8 mouse cellular contexts compared by ENCODE assay signal in the genomic region with DNA sequence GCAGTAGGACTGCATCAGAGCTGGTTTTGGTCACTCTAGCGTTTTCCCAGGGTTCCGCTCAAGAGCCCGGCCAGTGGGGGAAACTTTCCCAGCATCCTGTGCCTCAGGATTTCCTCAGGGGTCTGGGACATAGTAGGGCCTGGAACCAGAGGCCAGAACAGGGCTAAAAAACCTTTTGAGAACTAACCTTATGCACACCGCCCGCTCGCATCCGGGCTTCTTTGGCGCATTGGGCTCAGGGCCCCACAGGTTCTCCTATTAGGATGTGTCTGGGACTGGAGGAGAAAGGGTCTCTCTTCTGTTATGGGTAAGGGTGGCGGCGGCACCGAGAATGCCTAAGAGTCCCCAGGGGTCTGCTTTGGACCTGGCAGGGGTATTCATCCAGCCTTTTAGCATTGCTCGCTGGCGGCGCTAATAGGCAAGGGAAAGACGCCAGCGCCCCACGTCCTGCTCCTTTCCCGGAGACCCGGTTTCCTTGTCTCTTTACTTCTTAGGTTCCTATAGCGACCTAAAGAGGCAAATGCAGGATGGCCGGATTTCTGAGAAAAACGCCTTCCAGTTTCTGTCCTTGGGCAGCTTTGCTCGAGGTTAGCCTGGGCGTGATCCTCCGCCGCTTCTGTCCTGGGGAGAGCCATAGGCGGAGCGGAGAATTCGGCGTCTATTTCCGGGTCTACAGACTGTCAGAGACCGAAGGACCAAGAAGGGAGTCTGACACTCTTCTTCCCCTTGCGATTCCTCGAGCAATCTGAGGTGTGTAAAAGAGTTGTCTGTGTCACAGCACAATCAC. TPM values are rescaled to one million over a fixed set of nuclear protein-coding genes. Genes with fewer than 3 reads are reported as not detected.
DNase-seq lines count a peak whose midpoint lies in the region; ATAC-seq and TF ChIP-seq lines count a peak whose summit lies in the region.

No protein-coding gene starts in this region.

- H3K27me3 ChIP-seq in forebrain, embryonic 13.5 days, result peaks cover 88% of the 10 kb centered on the region
- H3K27me3 ChIP-seq in liver, embryonic 11.5 days (replicated peaks; ENCODE audit: control insufficient read depth, insufficient read depth, low read length), result peaks cover 70% of the 10 kb centered on the region

- no peak for DNase-seq in layer of hippocampus, adult 2 months (ENCODE audit: low spot score in 2 of 2)
- no peak for DNase-seq in layer of hippocampus, adult 8-10 months (ENCODE audit: low spot score in 2 of 2)
- DNase-seq in liver, embryonic 11.5 days (ENCODE audit: low spot score), result no peak
- no peak for DNase-seq in spleen, postnatal 4 days (ENCODE audit: low spot score in 2 of 2)
- no peak for DNase-seq in kidney, adult 9 months
- no peak for DNase-seq in ovary, adult 18-20 months (ENCODE audit: low spot score)

- TF ChIP-seq CTCF in layer of hippocampus, adult 2 months (conservative IDR thresholded peaks at IDR 0.05), result no peak

- no peak overlapping the region for H3K27ac ChIP-seq in layer of hippocampus, adult 2 months
- H3K27ac ChIP-seq in forebrain, embryonic 13.5 days, result no peak overlapping the region
- no peak overlapping the region for H3K27ac ChIP-seq in liver, embryonic 11.5 days (ENCODE audit: low read depth, low read length)

- no peak for ATAC-seq in forebrain, embryonic 13.5 days
- ATAC-seq in liver, embryonic 11.5 days (replicated peaks; ENCODE audit: low FRiP score), result no peak
- ATAC-seq in neutrophil, adult 5-6 weeks (ENCODE audit: extremely low read depth, insufficient number of reproducible peaks, low FRiP score, poor library complexity, severe bottlenecking), result 0 out of 2 replicates have a peak, but pooled peaks have one; percentile 10

- peak overlapping the region; percentile 6; the same call in 1 of the 2 replicates for H3K4me3 ChIP-seq in layer of hippocampus, adult 2 months
- peak overlapping the region; percentile 13; the same call in 1 of the 2 replicates for H3K4me3 ChIP-seq in forebrain, embryonic 13.5 days
- peak overlapping the region; percentile 20 for H3K4me3 ChIP-seq in liver, embryonic 11.5 days (ENCODE audit: low read depth, low read length)

- H3K9ac ChIP-seq in forebrain, embryonic 13.5 days, result no peak overlapping the region
- no peak overlapping the region for H3K9ac ChIP-seq in liver, embryonic 11.5 days (ENCODE audit: low read depth, low read length)

- WGBS in forebrain, embryonic 13.5 days, result under 1% methylated on average over 34 of the region's 34 CpGs
- WGBS in liver, embryonic 11.5 days, result 3% methylated on average over 34 of the region's 34 CpGs

- peak overlapping the region; percentile 39 for H3K4me2 ChIP-seq in forebrain, embryonic 13.5 days
- H3K4me2 ChIP-seq in liver, embryonic 11.5 days, result peak overlapping the region; percentile 45

- peaks cover 9% of the 10 kb centered on the region for H3K4me1 ChIP-seq in forebrain, embryonic 13.5 days
- H3K4me1 ChIP-seq in liver, embryonic 11.5 days (replicated peaks; ENCODE audit: control insufficient read depth, insufficient read depth, low read length), result 0 out of 2 replicates have a peak, but pooled peaks cover 3% of the 10 kb centered on the region

- no peaks in the 10 kb centered on the region for H3K9me3 ChIP-seq in forebrain, embryonic 13.5 days (replicated peaks)
- no peaks in the 10 kb centered on the region for H3K9me3 ChIP-seq in liver, embryonic 11.5 days (ENCODE audit: control insufficient read depth, low read length)

- H3K36me3 ChIP-seq in forebrain, embryonic 13.5 days (ENCODE audit: poor library complexity, severe bottlenecking), result no peaks in the 10 kb centered on the region
- H3K36me3 ChIP-seq in liver, embryonic 11.5 days (ENCODE audit: control insufficient read depth, insufficient read depth, low read length), result no peaks in the 10 kb centered on the region

RNA-seq across cellular contexts. Expression of a gene that starts 2.4 kb away (rescaled TPM):
- total RNA-seq in layer of hippocampus, adult 2 months (2021), result not detected
- total RNA-seq in layer of hippocampus, adult 8-10 months (2022), result not detected
- 0.69 and 1.6 TPM in 2 replicates for polyA plus RNA-seq in forebrain, embryonic 13.5 days (2015; fragmentation: Nextera tagmentation; extraction: Ambion mirVana)
- not detected in 2 replicates for polyA plus RNA-seq in liver, embryonic 11.5 days (2014; fragmentation: Nextera tagmentation; extraction: Ambion mirVana)
- total RNA-seq in neutrophil, adult 5-6 weeks (2017), result not detected in 2 replicates
